Mouse (Mus musculus): ENCODE results near the gene Vmn1r55. TPM values are rescaled to one million over a fixed set of nuclear protein-coding genes. Genes with fewer than 3 reads are reported as not detected.
A peak's percentile ranks its signal among the peaks of the same experiment; 100 is the strongest.

Vmn1r55 gene
- total and polyA plus RNA-seq, 3 experiments = not detected

GRCm38 (mm10) chr7:5085512-5085911 is 64.0 kb downstream of the Vmn1r55 start:
- H3K4me1 ChIP-seq (ENCODE audit: control insufficient read depth in 1 of 2, insufficient read depth in 2 of 2, low read length in 2 of 2) = peaks cover 8 to 34% of the 10 kb centered on the region in 2 experiments
- no peaks in the 10 kb centered on the region for H3K9me3 ChIP-seq (replicated peaks; ENCODE audit: insufficient read depth, low read length)
- H3K4me3 ChIP-seq (ENCODE audit: control insufficient read depth in 1 of 2, insufficient read depth in 1 of 2, low read depth in 2 of 2, low read length in 2 of 2) = no peak overlapping the region
- H3K79me2 ChIP-seq (ENCODE audit: control insufficient read depth, insufficient read depth, low read length, poor library complexity) = peaks cover 60% of the 10 kb centered on the region
- H3K27ac ChIP-seq (ENCODE audit: control insufficient read depth, low read depth, low read length) = no peak overlapping the region
- no peak overlapping the region for H3K9ac ChIP-seq (ENCODE audit: control insufficient read depth, low read depth, low read length, poor library complexity, severe bottlenecking)
- H3K27me3 ChIP-seq (ENCODE audit: control insufficient read depth in 1 of 2, insufficient read depth in 2 of 2, low read length in 2 of 2) = no peaks in the 10 kb centered on the region
- H3K36me3 ChIP-seq (ENCODE audit: control insufficient read depth in 1 of 2, insufficient read depth in 2 of 2, low read length in 2 of 2) = peaks cover 19 to 38% of the 10 kb centered on the region in 2 experiments
- DNase-seq (ENCODE audit: low read depth, low spot score) = peak; percentile 53
- no peak for TF ChIP-seq GABPA (IDR thresholded peaks at IDR 0.05; ENCODE audit: low read depth, low read length)
- TF ChIP-seq GATA1 (IDR thresholded peaks at IDR 0.05; ENCODE audit: low read depth, low read length) = peak; percentile 68
- TF ChIP-seq EP300 (IDR thresholded peaks at IDR 0.05; ENCODE audit: low read depth in 1 of 2, low read length in 2 of 2) = peak; percentile 42 to 49; a peak in 3 of 4 replicates
- peak; percentile 52 for TF ChIP-seq TAL1 (IDR thresholded peaks at IDR 0.05; ENCODE audit: low read length)
- no peak for TF ChIP-seq E2F4 (IDR thresholded peaks at IDR 0.05; ENCODE audit: borderline replicate concordance, low read depth, low read length)
- no peak for TF ChIP-seq CTCF (IDR thresholded peaks at IDR 0.05 in 2 of 3, conservative IDR thresholded peaks at IDR 0.05 in 1 of 3; ENCODE audit: control insufficient read depth in 1 of 3, insufficient read depth in 1 of 3, low read depth in 2 of 3, low read length in 3 of 3, poor library complexity in 1 of 3, severe bottlenecking in 1 of 3)
- no peak for TF ChIP-seq BHLHE40 (IDR thresholded peaks at IDR 0.05; ENCODE audit: borderline replicate concordance, low read depth, low read length)
- TF ChIP-seq HCFC1 (IDR thresholded peaks at IDR 0.05; ENCODE audit: low read depth, low read length) = no peak
- TF ChIP-seq MYC (IDR thresholded peaks at IDR 0.05; ENCODE audit: low read depth, low read length) = no peak

- peak; percentile 39 for DNase-seq (ENCODE audit: low read depth, low spot score)
- Histone ChIP-seq H3K36me3 (ENCODE audit: control insufficient read depth in 1 of 2, insufficient read depth in 2 of 2, low read length in 2 of 2) (peaks cover 9 to 38% of the 10 kb centered on the region in 2 experiments), H3K27ac (ENCODE audit: control insufficient read depth, low read depth, low read length) (no peak overlapping the region), H3K27me3 (ENCODE audit: control insufficient read depth in 1 of 2, insufficient read depth in 2 of 2, low read length in 2 of 2) (no peaks in the 10 kb centered on the region), H3K79me2 (ENCODE audit: control insufficient read depth, insufficient read depth, low read length, poor library complexity) (peaks cover 57% of the 10 kb centered on the region), H3K9ac (ENCODE audit: control insufficient read depth, low read depth, low read length, poor library complexity, severe bottlenecking) (no peak overlapping the region), H3K4me3 (ENCODE audit: control insufficient read depth in 1 of 2, insufficient read depth in 1 of 2, low read depth in 2 of 2, low read length in 2 of 2) (no peak overlapping the region), H3K9me3 (replicated peaks; ENCODE audit: insufficient read depth, low read length) (no peaks in the 10 kb centered on the region), H3K4me1 (ENCODE audit: control insufficient read depth in 1 of 2, insufficient read depth in 2 of 2, low read length in 2 of 2) (peaks cover 8 to 34% of the 10 kb centered on the region in 2 experiments)
- TF ChIP-seq KAT2A (conservative IDR thresholded peaks at IDR 0.05; ENCODE audit: low read depth, low read length) (no peak), TBP (IDR thresholded peaks at IDR 0.05; ENCODE audit: low read depth, low read length) (no peak), RCOR1 (IDR thresholded peaks at IDR 0.05; ENCODE audit: low read depth, low read length) (no peak), CTCF (IDR thresholded peaks at IDR 0.05 in 2 of 3, conservative IDR thresholded peaks at IDR 0.05 in 1 of 3; ENCODE audit: control insufficient read depth in 1 of 3, insufficient read depth in 1 of 3, low read depth in 2 of 3, low read length in 3 of 3, poor library complexity in 1 of 3, severe bottlenecking in 1 of 3) (no peak), ZNF384 (IDR thresholded peaks at IDR 0.05; ENCODE audit: low read depth, low read length) (no peak), NRF1 (IDR thresholded peaks at IDR 0.05; ENCODE audit: insufficient read depth, low read depth, low read length, poor library complexity, severe bottlenecking) (no peak), NELFE (IDR thresholded peaks at IDR 0.05; ENCODE audit: low read depth, low read length) (no peak), JUND (IDR thresholded peaks at IDR 0.05; ENCODE audit: low read depth, low read length) (no peak), GATA1 (IDR thresholded peaks at IDR 0.05; ENCODE audit: low read depth, low read length) (no peak), ZKSCAN1 (IDR thresholded peaks at IDR 0.05; ENCODE audit: low read depth, low read length) (no peak), MAFK (IDR thresholded peaks at IDR 0.05; ENCODE audit: borderline replicate concordance, low read depth, low read length) (no peak), TCF12 (IDR thresholded peaks at IDR 0.05; ENCODE audit: low read depth, low read length) (no peak), ZC3H11A (IDR thresholded peaks at IDR 0.05; ENCODE audit: low read depth, low read length) (no peak), MAX (IDR thresholded peaks at IDR 0.05; ENCODE audit: low read length) (no peak), CHD2 (IDR thresholded peaks at IDR 0.05; ENCODE audit: low read length) (no peak), POLR2A (IDR thresholded peaks at IDR 0.05; ENCODE audit: control insufficient read depth in 1 of 2, insufficient read depth in 1 of 2, low read depth in 1 of 2, low read length in 2 of 2, poor library complexity in 1 of 2) (no peak)
Observed at GRCm38 (mm10) chr7:5083325-5084105, 66.0 kb downstream of the Vmn1r55 start.
